Mouse (Mus musculus): ENCODE measurements around the gene Bcl7c.

DNA sequence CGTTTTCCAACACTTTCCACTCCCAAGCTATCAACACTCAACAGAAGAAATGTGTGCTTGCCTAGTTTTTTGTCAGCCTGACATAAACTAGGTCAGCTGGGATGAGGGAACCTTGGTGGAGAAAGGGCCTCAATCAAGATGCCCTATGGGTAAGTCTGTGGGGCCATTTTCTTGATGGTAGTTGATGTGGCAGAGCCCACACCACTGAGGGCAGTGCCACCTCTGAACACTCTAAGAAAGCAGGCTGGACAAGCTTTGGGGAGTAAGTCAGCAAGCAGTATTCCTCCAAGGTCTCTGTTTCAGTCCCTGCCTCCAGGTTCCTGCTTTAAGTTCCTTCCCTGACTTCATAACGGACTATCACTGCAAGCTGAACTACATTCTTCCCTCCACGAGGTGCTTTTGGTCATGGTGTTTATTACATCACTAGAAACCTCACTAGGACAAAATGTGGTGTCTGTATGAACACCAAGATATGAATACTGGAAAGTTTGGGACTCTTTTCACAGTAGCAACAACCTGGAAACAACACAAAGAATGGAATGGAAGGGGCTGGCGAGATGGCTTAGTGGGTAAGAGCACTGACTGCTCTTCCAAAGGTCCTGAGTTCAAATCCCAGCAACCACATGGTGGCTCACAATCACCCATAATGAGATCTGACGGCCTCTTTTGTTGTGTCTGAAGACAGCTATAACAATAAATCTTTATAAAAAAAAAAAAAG, 687 bp upstream of the Bcl7c start:
- TF ChIP-seq CTCF (IDR thresholded peaks at IDR 0.05; ENCODE audit: insufficient read depth, low read depth, low read length) (no peak), POLR2A (IDR thresholded peaks at IDR 0.05; ENCODE audit: insufficient read depth, low read depth, low read length) (no peak)
